Mouse (Mus musculus): ENCODE measurements around the gene Adig. TPM values are rescaled to one million over a fixed set of nuclear protein-coding genes. Genes with fewer than 3 reads are reported as not detected.

Adig gene
- total RNA-seq (2021): 100 to 1,000 TPM; 157 to 196 TPM
- long read RNA-seq, experiment 1, transcript Adig-201 (3 exons, 632 nt): major isoform, 69 of 111 reads
- long read RNA-seq, experiment 1, partial matches to known transcripts: 5 of 111 reads
- long read RNA-seq, experiment 1, other reads (novel, unspliced or antisense): 35 of 111 reads
- long read RNA-seq, experiment 2, transcript Adig-201 (3 exons, 632 nt): major isoform, 76 of 107 reads
- long read RNA-seq, experiment 2, partial matches to known transcripts: 1 of 107 reads
- long read RNA-seq, experiment 2, other reads (novel, unspliced or antisense): 28 of 107 reads

GRCm38 (mm10) chr2:158501836-158502812, at the start of gene Adig:
Gene Adig (plus strand): TSS chr2:158502612.
- peak; percentile 63 for DNase-seq

- no peak for DNase-seq
Measured at GRCm38 (mm10) chr2:158456451-158456850, 46.0 kb upstream of the Adig start.

GRCm38 (mm10) chr2:158457610-158458009, 44.8 kb upstream of the Adig start:
- DNase-seq: no peak

GRCm38 (mm10) chr2:158462450-158462849, 40.0 kb upstream of the Adig start:
- DNase-seq: no peak

GRCm38 (mm10) chr2:158474159-158474558, 28.3 kb upstream of the Adig start:
- DNase-seq: no peak

- DNase-seq: no peak
Measured at GRCm38 (mm10) chr2:158477640-158478039, 24.8 kb upstream of the Adig start.

GRCm38 (mm10) chr2:158498457-158498856, 4.0 kb upstream of the Adig start:
- no peak for DNase-seq

GRCm38 (mm10) chr2:158503226-158503625, 814 bp downstream of the Adig start:
- no peak for DNase-seq

GRCm38 (mm10) chr2:158503671-158504070, 1.3 kb downstream of the Adig start:
- peak; percentile 57 for DNase-seq

- no peak for DNase-seq
Measured at GRCm38 (mm10) chr2:158506475-158506874, 4.1 kb downstream of the Adig start.

- DNase-seq: no peak
Measured at GRCm38 (mm10) chr2:158507046-158507445, 4.6 kb downstream of the Adig start.

- peak; percentile 85 for DNase-seq
Measured at GRCm38 (mm10) chr2:158510665-158511064, 8.3 kb downstream of the Adig start.

- DNase-seq: no peak
Measured at GRCm38 (mm10) chr2:158512528-158512927, 10.1 kb downstream of the Adig start, which contains the start of gene Arhgap40. Gene Arhgap40 (plus strand): TSS chr2:158512796.

- DNase-seq: no peak
Measured at GRCm38 (mm10) chr2:158513821-158514336, 11.5 kb downstream of the Adig start.

GRCm38 (mm10) chr2:158518583-158518982, 16.2 kb downstream of the Adig start:
- no peak for DNase-seq

GRCm38 (mm10) chr2:158519071-158519470, 16.7 kb downstream of the Adig start:
- DNase-seq: no peak

GRCm38 (mm10) chr2:158519800-158520199, 17.4 kb downstream of the Adig start:
- no peak for DNase-seq

GRCm38 (mm10) chr2:158523060-158523459, 20.6 kb downstream of the Adig start:
- DNase-seq: peak; percentile 49

- no peak for DNase-seq
Measured at GRCm38 (mm10) chr2:158524129-158524860, 21.9 kb downstream of the Adig start.

GRCm38 (mm10) chr2:158534090-158534489, 31.7 kb downstream of the Adig start:
- DNase-seq: peak; percentile 77

- no peak for DNase-seq
Measured at GRCm38 (mm10) chr2:158534559-158534958, 32.1 kb downstream of the Adig start.
